Mouse (Mus musculus) thymus, adult 2 months (tissue): ENCODE data around the gene Cnot10.

Source experiments
- CTCF ChIP-seq: fragments of 200-500 bp; IDR thresholded peaks from 2 replicates; pipeline ENCODE4 v1.5.1; 2012; ENCODE audit warnings: mild to moderate bottlenecking, control low read depth, low read length, moderate library complexity, borderline replicate concordance; ENCODE audit not compliant: control insufficient read depth, poor library complexity, insufficient read depth; ENCODE audit errors: extremely low read depth
- POLR2A ChIP-seq: fragments of 200-500 bp; IDR thresholded peaks from 2 replicates; pipeline ENCODE4 v1.6.1; 2012; ENCODE audit warnings: mild to moderate bottlenecking, low read length, control low read depth, moderate library complexity; ENCODE audit not compliant: control insufficient read depth, poor library complexity, insufficient read depth; ENCODE audit errors: extremely low read depth

DNA sequence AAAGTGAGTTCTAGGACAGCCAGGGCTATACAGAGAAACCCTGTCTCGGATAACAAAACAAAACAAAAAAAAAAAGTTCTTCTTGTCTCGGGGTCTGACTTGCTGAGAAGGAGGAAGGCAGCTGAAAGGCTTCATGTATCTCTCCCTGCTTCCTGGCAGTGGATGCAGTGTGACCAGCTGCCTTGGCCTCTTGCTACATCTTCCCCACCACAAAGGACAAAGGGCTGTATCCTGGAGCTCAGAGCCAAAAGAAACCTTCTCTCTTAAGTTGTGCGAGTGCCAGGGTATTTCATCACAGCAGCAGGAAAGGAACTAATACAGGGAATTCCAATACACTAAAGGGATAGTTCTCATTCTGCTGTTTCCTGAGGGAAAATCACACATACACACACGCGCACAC lies 38.6 kb upstream of the Cnot10 start:
- TF ChIP-seq CTCF (no peak), POLR2A (no peak)
